8 mouse cellular contexts compared by ENCODE assay signal in genomic region chr8:12757231-12757940, GRCm38 (mm10). TPM values are rescaled to one million over a fixed set of nuclear protein-coding genes. Genes with fewer than 3 reads are reported as not detected.
DNase-seq lines count a peak whose midpoint lies in the region; ATAC-seq and TF ChIP-seq lines count a peak whose summit lies in the region.

No protein-coding gene starts in this region.

- H3K4me1 ChIP-seq in lung, adult 2 months (ENCODE audit: control insufficient read depth, insufficient read depth, low read length) = peaks cover 11% of the 10 kb centered on the region
- peaks cover 22% of the 10 kb centered on the region for H3K4me1 ChIP-seq in forebrain, embryonic 13.5 days
- peaks cover 18% of the 10 kb centered on the region for H3K4me1 ChIP-seq in intestine, embryonic 14.5 days (replicated peaks; ENCODE audit: control insufficient read depth, insufficient read depth, low read length)
- no peaks in the 10 kb centered on the region for H3K4me1 ChIP-seq in liver, embryonic 14.5 days (replicated peaks; ENCODE audit: control insufficient read depth in 2 of 2, insufficient read depth in 2 of 2, low read length in 1 of 2)

- TF ChIP-seq CTCF in lung, adult 2 months (IDR thresholded peaks at IDR 0.05; ENCODE audit: insufficient read depth, low read length) = no peak
- no peak for TF ChIP-seq CTCF in brain, embryonic 14.5 days (IDR thresholded peaks at IDR 0.05; ENCODE audit: borderline replicate concordance, extremely low read depth, insufficient read depth, insufficient read length)
- no peak for TF ChIP-seq CTCF in liver, embryonic 14.5 days (IDR thresholded peaks at IDR 0.05; ENCODE audit: low read depth)

- no peak for TF ChIP-seq POLR2A in lung, adult 2 months (IDR thresholded peaks at IDR 0.05; ENCODE audit: borderline replicate concordance, extremely low read depth, low read depth, low read length)
- no peak for TF ChIP-seq POLR2A in brain, embryonic 14.5 days (IDR thresholded peaks at IDR 0.05; ENCODE audit: borderline replicate concordance, extremely low read depth, insufficient read depth, insufficient read length, poor library complexity, severe bottlenecking)

- peak overlapping the region; percentile 65 for H3K4me3 ChIP-seq in lung, adult 2 months (replicated peaks; ENCODE audit: extremely low read depth, low read depth, low read length)
- peak overlapping the region; percentile 87 for H3K4me3 ChIP-seq in forebrain, embryonic 13.5 days
- peak overlapping the region; percentile 86 for H3K4me3 ChIP-seq in intestine, embryonic 14.5 days (ENCODE audit: low read depth, low read length)
- H3K4me3 ChIP-seq in liver, embryonic 14.5 days (ENCODE audit: insufficient read depth in 1 of 2, low read depth in 2 of 2, low read length in 2 of 2) = peak overlapping the region; percentile 52 to 62

- no peaks in the 10 kb centered on the region for H3K36me3 ChIP-seq in forebrain, embryonic 13.5 days (ENCODE audit: poor library complexity, severe bottlenecking)
- H3K36me3 ChIP-seq in intestine, embryonic 14.5 days (ENCODE audit: control insufficient read depth, insufficient read depth, low read length) = no peaks in the 10 kb centered on the region
- H3K36me3 ChIP-seq in liver, embryonic 14.5 days (replicated peaks; ENCODE audit: control insufficient read depth, insufficient read depth, low read depth) = no peaks in the 10 kb centered on the region

- H3K27me3 ChIP-seq in forebrain, embryonic 13.5 days = no peaks in the 10 kb centered on the region
- H3K27me3 ChIP-seq in intestine, embryonic 14.5 days (replicated peaks; ENCODE audit: control insufficient read depth, insufficient read depth, low read length) = no peaks in the 10 kb centered on the region
- H3K27me3 ChIP-seq in liver, embryonic 14.5 days (ENCODE audit: control insufficient read depth, insufficient read depth, low read length) = peaks cover 22% of the 10 kb centered on the region

- WGBS in lung, adult 2 months = 2% methylated on average over 61 of the region's 61 CpGs
- WGBS in forebrain, embryonic 13.5 days = under 1% methylated on average over 54 of the region's 61 CpGs
- under 1% methylated on average over 56 of the region's 61 CpGs for WGBS in intestine, embryonic 14.5 days
- WGBS in liver, embryonic 14.5 days (ENCODE audit: insufficient replicate concordance) = 5% methylated on average over 57 of the region's 61 CpGs

- H3K9ac ChIP-seq in forebrain, embryonic 13.5 days = peak overlapping the region; percentile 89
- H3K9ac ChIP-seq in intestine, embryonic 14.5 days (ENCODE audit: low read length) = peak overlapping the region; percentile 89
- peak overlapping the region; percentile 40 for H3K9ac ChIP-seq in liver, embryonic 14.5 days (replicated peaks)

- H3K27ac ChIP-seq in forebrain, embryonic 13.5 days = 0 out of 2 replicates have a peak overlapping the region, but pooled peaks have one; percentile 22
- H3K27ac ChIP-seq in intestine, embryonic 14.5 days (ENCODE audit: low read depth) = peak overlapping the region; percentile 73
- no peak overlapping the region for H3K27ac ChIP-seq in liver, embryonic 14.5 days

- peak; percentile 68 for ATAC-seq in forebrain, embryonic 13.5 days
- ATAC-seq in intestine, embryonic 14.5 days (replicated peaks; ENCODE audit: low FRiP score, low TSS enrichment, low read depth) = peak; percentile 59
- peak; percentile 13; the same call in 1 of the 2 replicates for ATAC-seq in liver, embryonic 14.5 days (ENCODE audit: insufficient read depth)
- no peak for ATAC-seq in erythroid progenitor cell, adult 5-6 weeks (replicated peaks; ENCODE audit: low FRiP score, poor library complexity, severe bottlenecking)

- peak overlapping the region; percentile 92 for H3K4me2 ChIP-seq in forebrain, embryonic 13.5 days
- peak overlapping the region; percentile 77 for H3K4me2 ChIP-seq in intestine, embryonic 14.5 days (ENCODE audit: low read length)
- peak overlapping the region; percentile 72 for H3K4me2 ChIP-seq in liver, embryonic 14.5 days (ENCODE audit: low read depth)

- DNase-seq in lung, adult 2 months = peak; percentile 59
- DNase-seq in lung, postnatal 36 days = no peak
- DNase-seq in brain, embryonic 14.5 days (ENCODE audit: low read depth) = peak; percentile 40
- peak; percentile 71 for DNase-seq in intestine, embryonic 14.5 days (ENCODE audit: low spot score)
- no peak for DNase-seq in liver, embryonic 14.5 days (ENCODE audit: low read depth in 3 of 3, low spot score in 3 of 3)
- peak; percentile 41 for DNase-seq in retina, embryonic 14.5 days (ENCODE audit: low spot score)

- no peaks in the 10 kb centered on the region for H3K9me3 ChIP-seq in forebrain, embryonic 13.5 days (replicated peaks)
- H3K9me3 ChIP-seq in intestine, embryonic 14.5 days (ENCODE audit: control insufficient read depth, low read length) = no peaks in the 10 kb centered on the region
- H3K9me3 ChIP-seq in liver, embryonic 14.5 days (ENCODE audit: control insufficient read depth, low read length) = no peaks in the 10 kb centered on the region

- no peak for TF ChIP-seq EP300 in liver, embryonic 14.5 days (IDR thresholded peaks at IDR 0.05; ENCODE audit: low read depth)

RNA-seq across cellular contexts. Expression of gene Atp11a, which starts 0.6 kb away (rescaled TPM):
- polyA plus RNA-seq in lung, adult 2 months (2012; rRNA removed) = 282 and 307 TPM in 2 replicates
- 56.0 and 57.7 TPM in 2 replicates for polyA plus RNA-seq in brain, embryonic 14.5 days (2012; rRNA removed)
- polyA plus RNA-seq in forebrain, embryonic 13.5 days (2015; fragmentation: Nextera tagmentation; extraction: Ambion mirVana) = 10.1 and 13.0 TPM in 2 replicates
- 23.2 and 26.4 TPM in 2 replicates for polyA plus RNA-seq in intestine, embryonic 14.5 days (2014; fragmentation: Nextera tagmentation; extraction: Ambion mirVana)
- polyA plus RNA-seq in liver, embryonic 14.5 days (2012; rRNA removed) = 2.3 and 2.7 TPM in 2 replicates
- 0.76 and 1.2 TPM in 2 replicates for polyA plus RNA-seq in liver, embryonic 14.5 days (2014; fragmentation: Nextera tagmentation; extraction: Ambion mirVana)
- total RNA-seq in erythroid progenitor cell, adult 5-6 weeks (2015; ENCODE audit: low replicate concordance) = 1.7 and 4.3 TPM in 2 replicates
- total RNA-seq in erythroid progenitor cell, adult 5-6 weeks (2017; ENCODE audit: low replicate concordance) = 1.7 and 4.6 TPM in 2 replicates

Comparison
In these comparisons a context has a peak if more than half of its experiments do, and no peak if none do; other contexts are left out.
1. DNase-seq: peak in lung, adult 2 months (single experiment), brain, embryonic 14.5 days (single experiment), intestine, embryonic 14.5 days (single experiment) and retina, embryonic 14.5 days (single experiment); none in lung, postnatal 36 days (single experiment) and liver, embryonic 14.5 days (0 of 3).
2. Peak in every context shown above with its lines, with median percentiles within 50 percentile points of each other: H3K4me3 ChIP-seq, H3K4me2 ChIP-seq and H3K9ac ChIP-seq.